Mouse (Mus musculus): ENCODE measurements at regions not wholly inside any gene's neighbourhood (a gene's known extent, or its start where the extent isn't known, plus 50 kb on each side); places are given as distances from the start of the nearest gene placed in this dataset.
A peak's percentile ranks its signal among the peaks of the same experiment; 100 is the strongest.

GRCm38 (mm10) chr1:42232716-42233115, 462.9 kb upstream of the Pou3f3 start:
- no peak for DNase-seq

GRCm38 (mm10) chr1:42233289-42233688, 462.3 kb upstream of the Pou3f3 start:
- DNase-seq, result no peak

- DNase-seq, result no peak
These were observed 459.0 kb upstream of the Pou3f3 start for GRCm38 (mm10) chr1:42236466-42237010.

GRCm38 (mm10) chr1:42238408-42238807, 457.2 kb upstream of the Pou3f3 start:
- DNase-seq, result peak; percentile 25 to 56

GRCm38 (mm10) chr1:42241172-42241571, 454.4 kb upstream of the Pou3f3 start:
- no peak for DNase-seq

GRCm38 (mm10) chr1:42241601-42242220, 453.9 kb upstream of the Pou3f3 start:
- no peak for DNase-seq

GRCm38 (mm10) chr1:42242586-42243457, 452.7 kb upstream of the Pou3f3 start:
- DNase-seq, result peak; percentile 9 to 14

- peak; percentile 61 to 66 for DNase-seq
These were observed 452.1 kb upstream of the Pou3f3 start for GRCm38 (mm10) chr1:42243458-42243855.

GRCm38 (mm10) chr1:42243878-42244277, 451.7 kb upstream of the Pou3f3 start:
- peak; percentile 18 to 19 for DNase-seq

GRCm38 (mm10) chr1:42252386-42252785, 443.2 kb upstream of the Pou3f3 start:
- DNase-seq, result no peak

GRCm38 (mm10) chr1:42253786-42254185, 441.8 kb upstream of the Pou3f3 start:
- DNase-seq, result peak in 1 of 2 experiments; percentile 5

GRCm38 (mm10) chr1:42256911-42257595, 438.5 kb upstream of the Pou3f3 start:
- DNase-seq, result no peak

GRCm38 (mm10) chr1:42257801-42258593, 437.6 kb upstream of the Pou3f3 start:
- DNase-seq, result peak; percentile 7 to 10

GRCm38 (mm10) chr1:42258594-42258910, 437.0 kb upstream of the Pou3f3 start:
- DNase-seq, result no peak

- DNase-seq, result peak; percentile 20 to 28
These were observed 436.2 kb upstream of the Pou3f3 start for GRCm38 (mm10) chr1:42259216-42259977.

- DNase-seq, result no peak
These were observed 435.3 kb upstream of the Pou3f3 start for GRCm38 (mm10) chr1:42260033-42260925.

- DNase-seq, result no peak
These were observed 434.5 kb upstream of the Pou3f3 start for GRCm38 (mm10) chr1:42261031-42261430.

GRCm38 (mm10) chr1:42261800-42262199, 433.8 kb upstream of the Pou3f3 start:
- DNase-seq, result peak in 1 of 2 experiments; percentile 4

GRCm38 (mm10) chr1:42262606-42263005, 433.0 kb upstream of the Pou3f3 start:
- DNase-seq, result peak in 1 of 2 experiments; percentile 23

GRCm38 (mm10) chr1:42277130-42277529, 418.4 kb upstream of the Pou3f3 start:
- no peak for DNase-seq
